Mouse (Mus musculus): Measurements from ENCODE around the gene Olfr1134.

DNA sequence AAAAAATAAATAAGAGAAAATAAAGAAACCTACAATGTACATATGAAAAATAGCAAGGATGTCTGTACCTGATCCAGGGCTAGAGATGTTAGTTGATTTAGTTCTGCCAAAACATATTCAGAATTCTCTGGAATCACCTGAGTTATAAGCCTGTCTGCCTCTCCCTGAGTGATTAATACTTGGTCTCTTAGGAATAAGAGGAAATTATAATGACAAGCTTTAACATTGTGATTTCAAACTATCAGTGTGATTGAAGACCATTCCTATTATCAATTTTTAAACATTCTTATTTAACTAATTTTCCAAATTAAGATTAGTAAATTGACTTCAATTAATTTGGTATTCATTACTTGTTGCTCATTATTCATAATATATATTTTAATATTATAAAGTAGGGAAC lies 11.0 kb downstream of the Olfr1134 start, which contains the start of gene Olfr1133:
- TF ChIP-seq CTCF (conservative IDR thresholded peaks at IDR 0.05; ENCODE audit: insufficient read depth, insufficient read length, low read depth, low read length) (no peak), POLR2A (IDR thresholded peaks at IDR 0.05; ENCODE audit: low read depth, low read length) (no peak)

Data from kidney, adult 2 months (tissue).